Mouse (Mus musculus): ENCODE results near the gene Cela3b.
"Not testable (repeated sequence)": the region's sequence is repeated elsewhere in the genome, so short reads cannot be mapped to it uniquely, and the experiment has no call there.

Cela3b gene

GRCm38 (mm10) chr4:137461217-137461616 lies 30.9 kb upstream of the Cela3b start:
- DNase-seq: no peak

GRCm38 (mm10) chr4:137460676-137461075 lies 30.3 kb upstream of the Cela3b start:
- no peak for DNase-seq

- no peak for DNase-seq
Observed at GRCm38 (mm10) chr4:137458861-137459260, 28.5 kb upstream of the Cela3b start.

- no peak for DNase-seq
Observed at GRCm38 (mm10) chr4:137458310-137458709, 28.0 kb upstream of the Cela3b start.

- DNase-seq: no peak
Observed at GRCm38 (mm10) chr4:137457292-137457691, 27.0 kb upstream of the Cela3b start.

- DNase-seq: no peak
Observed at GRCm38 (mm10) chr4:137456581-137456980, 26.2 kb upstream of the Cela3b start.

GRCm38 (mm10) chr4:137454582-137454981 lies 24.2 kb upstream of the Cela3b start:
- DNase-seq: no peak

- DNase-seq: no peak
Observed at GRCm38 (mm10) chr4:137453234-137453767, 23.0 kb upstream of the Cela3b start, which contains the start of gene 1700013G24Rik. 1700013G24Rik (plus strand) TSS chr4:137453284.

- DNase-seq: no peak
Observed at GRCm38 (mm10) chr4:137452190-137452589, 21.9 kb upstream of the Cela3b start.

- DNase-seq: no peak
Observed at GRCm38 (mm10) chr4:137449715-137450114, 19.4 kb upstream of the Cela3b start.

- DNase-seq: no peak
Observed at GRCm38 (mm10) chr4:137449132-137449531, 18.8 kb upstream of the Cela3b start.

- DNase-seq: no peak
Observed at GRCm38 (mm10) chr4:137448641-137449040, 18.3 kb upstream of the Cela3b start.

- peak; percentile 20 for DNase-seq
Observed at GRCm38 (mm10) chr4:137448197-137448596, 17.9 kb upstream of the Cela3b start.

- DNase-seq: no peak
Observed at GRCm38 (mm10) chr4:137447363-137448196, 17.2 kb upstream of the Cela3b start.

GRCm38 (mm10) chr4:137445881-137446280 lies 15.5 kb upstream of the Cela3b start:
- no peak for DNase-seq

- peak; percentile 82 for DNase-seq
Observed at GRCm38 (mm10) chr4:137443625-137444024, 13.3 kb upstream of the Cela3b start.

- DNase-seq: no peak
Observed at GRCm38 (mm10) chr4:137441332-137441731, 11.0 kb upstream of the Cela3b start.

- no peak for DNase-seq
Observed at GRCm38 (mm10) chr4:137438842-137439241, 8.5 kb upstream of the Cela3b start.

- no peak for DNase-seq
Observed at GRCm38 (mm10) chr4:137436979-137437669, 6.8 kb upstream of the Cela3b start.

GRCm38 (mm10) chr4:137432700-137433550 lies 2.6 kb upstream of the Cela3b start:
- not testable (repeated sequence) for DNase-seq

GRCm38 (mm10) chr4:137417712-137418564 lies 12.4 kb downstream of the Cela3b start:
- no peak for DNase-seq

- DNase-seq: no peak
Observed at GRCm38 (mm10) chr4:137414936-137415335, 15.4 kb downstream of the Cela3b start.
